Comparison of ENCODE assay signal across 8 mouse cellular contexts in the genomic region with DNA sequence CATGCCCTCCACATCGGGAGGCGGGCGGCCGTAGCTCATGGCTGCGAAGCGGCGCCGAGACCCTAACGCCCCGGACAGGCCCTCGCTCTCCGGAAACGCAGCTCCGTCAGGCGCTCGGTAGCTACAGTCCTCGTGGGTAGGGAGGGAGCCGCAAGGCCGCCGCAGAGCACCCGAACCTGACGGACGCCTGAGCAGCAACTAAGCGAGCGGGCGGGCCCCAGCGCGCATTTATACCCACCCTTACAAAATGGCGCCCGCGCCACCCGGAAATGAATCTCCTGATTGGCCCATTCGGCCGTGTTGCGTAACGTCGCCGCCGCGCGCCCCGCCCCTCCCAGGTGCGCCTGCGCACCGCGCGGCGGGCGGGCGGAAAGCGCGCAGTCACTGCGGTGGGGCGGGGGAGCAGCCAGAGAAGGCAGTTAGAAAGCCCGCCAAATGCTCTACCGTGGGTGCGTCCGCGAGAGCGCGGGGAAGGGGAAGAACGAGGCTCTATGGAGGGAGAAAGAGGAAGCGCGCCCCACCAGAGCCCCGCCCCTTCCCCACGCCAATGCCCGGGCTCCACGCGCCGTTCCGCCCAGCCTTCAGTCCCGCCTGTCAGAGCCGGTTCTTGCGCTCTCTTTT. TPM values are rescaled to one million over a fixed set of nuclear protein-coding genes. Genes with fewer than 3 reads are reported as not detected.
A peak's percentile ranks its signal among the peaks of the same experiment; 100 is the strongest.
DNase-seq lines count a peak whose midpoint lies in the region; ATAC-seq and TF ChIP-seq lines count a peak whose summit lies in the region.

A gene (minus strand): TSS at position 204 of the 621 bp plus-strand sequence.

- peak; percentile 88 for ATAC-seq in forebrain, embryonic 13.5 days
- ATAC-seq in neural tube, embryonic 15.5 days (ENCODE audit: low FRiP score) = peak; percentile 91

- peak within 1 kb of the TSS; percentile 98 for H3K4me3 ChIP-seq in E14TG2a.4 (replicated peaks; ENCODE audit: low read length)
- H3K4me3 ChIP-seq in forebrain, embryonic 13.5 days = peak within 1 kb of the TSS; percentile 97
- peak within 1 kb of the TSS; percentile 99 for H3K4me3 ChIP-seq in neural tube, embryonic 15.5 days (replicated peaks)

- H3K27me3 ChIP-seq in E14TG2a.4 (ENCODE audit: insufficient read depth, low read length) = no peaks in the 10 kb centered on the region
- no peaks in the 10 kb centered on the region for H3K27me3 ChIP-seq in forebrain, embryonic 13.5 days
- H3K27me3 ChIP-seq in neural tube, embryonic 15.5 days (replicated peaks) = no peaks in the 10 kb centered on the region

- H3K4me2 ChIP-seq in forebrain, embryonic 13.5 days = peak within 1 kb of the TSS; percentile 82
- peak within 1 kb of the TSS; percentile 81 for H3K4me2 ChIP-seq in neural tube, embryonic 15.5 days

- H3K9me3 ChIP-seq in E14TG2a.4 (ENCODE audit: low read length) = no peaks in the 10 kb centered on the region
- H3K9me3 ChIP-seq in forebrain, embryonic 13.5 days (replicated peaks) = no peaks in the 10 kb centered on the region
- H3K9me3 ChIP-seq in neural tube, embryonic 15.5 days (replicated peaks) = no peaks in the 10 kb centered on the region

- DNase-seq in c-Kit-positive CD71-positive TER-119-positive erythroid progenitor cells, embryonic 14.5 days (ENCODE audit: low spot score) = peak; percentile 89
- DNase-seq in heart, postnatal 10 days = peak; percentile 97 to 98
- DNase-seq in layer of hippocampus, adult 11-12 months (ENCODE audit: low spot score) = peak; percentile 97
- peak; percentile 96 for DNase-seq in lung, adult 18-20 months
- DNase-seq in testis, postnatal 14 days (ENCODE audit: low spot score) = peak; percentile 95

- intact Hi-C loops in heart, postnatal 10 days (cut with DNase I) = loop anchor here (1.0 kb wide), 1 partner anchor 10 kb away; a partner anchor contains a TSS

- peak within 1 kb of the TSS; percentile 98 for H3K27ac ChIP-seq in forebrain, embryonic 13.5 days
- peak within 1 kb of the TSS; percentile 96 for H3K27ac ChIP-seq in neural tube, embryonic 15.5 days (replicated peaks)

- H3K4me1 ChIP-seq in E14TG2a.4 (replicated peaks; ENCODE audit: low read depth, low read length) = peaks cover 41% of the 10 kb centered on the region
- H3K4me1 ChIP-seq in forebrain, embryonic 13.5 days = peaks cover 36% of the 10 kb centered on the region
- H3K4me1 ChIP-seq in neural tube, embryonic 15.5 days = peaks cover 42% of the 10 kb centered on the region

- WGBS in forebrain, embryonic 13.5 days = under 1% methylated on average over 70 of the region's 74 CpGs
- under 1% methylated on average over 74 of the region's 74 CpGs for WGBS in neural tube, embryonic 15.5 days

- H3K36me3 ChIP-seq in E14TG2a.4 (ENCODE audit: insufficient read depth, low read length) = peaks cover 55% of the 10 kb centered on the region
- peaks cover 31% of the 10 kb centered on the region for H3K36me3 ChIP-seq in forebrain, embryonic 13.5 days (ENCODE audit: poor library complexity, severe bottlenecking)
- peaks cover 21% of the 10 kb centered on the region for H3K36me3 ChIP-seq in neural tube, embryonic 15.5 days

- H3K9ac ChIP-seq in forebrain, embryonic 13.5 days = peak within 1 kb of the TSS; percentile 99
- peak within 1 kb of the TSS; percentile 76 for H3K9ac ChIP-seq in neural tube, embryonic 15.5 days (replicated peaks)

- no peak for TF ChIP-seq CTCF in E14TG2a.4 (conservative IDR thresholded peaks at IDR 0.05; ENCODE audit: low read length)

RNA-seq across cellular contexts. Expression of the gene that starts here (rescaled TPM):
- 750 and 773 TPM in 2 replicates for polyA plus RNA-seq in forebrain, embryonic 13.5 days (2015; fragmentation: Nextera tagmentation; extraction: Ambion mirVana)
- 100 to 1,000 TPM; 196 to 197 TPM for total RNA-seq in heart, postnatal 10 days (2021)
- 514 and 555 TPM in 2 replicates for polyA plus RNA-seq in neural tube, embryonic 15.5 days (2015; fragmentation: Nextera tagmentation; extraction: Ambion mirVana)

Comparison
In these comparisons a context has a peak if more than half of its experiments do, and no peak if none do; other contexts are left out.
1. Peak in every context shown above with its lines: DNase-seq, ATAC-seq, H3K4me3 ChIP-seq and H3K27ac ChIP-seq.